Mouse (Mus musculus) lung, adult 2 months (tissue): ENCODE results near the gene Rpl6.

ENCODE experiments used
- CTCF ChIP-seq: fragments of 200-500 bp; IDR thresholded peaks from 2 replicates; pipeline ENCODE4 v1.5.1; 2011; ENCODE audit warnings: mild to moderate bottlenecking, low read length, control low read depth; ENCODE audit not compliant: insufficient read depth
- POLR2A ChIP-seq: fragments of 200-500 bp; IDR thresholded peaks from 2 replicates; pipeline ENCODE4 v1.6.1; 2011; ENCODE audit warnings: low read depth, mild to moderate bottlenecking, control low read depth, low read length, borderline replicate concordance; ENCODE audit errors: extremely low read depth

DNA sequence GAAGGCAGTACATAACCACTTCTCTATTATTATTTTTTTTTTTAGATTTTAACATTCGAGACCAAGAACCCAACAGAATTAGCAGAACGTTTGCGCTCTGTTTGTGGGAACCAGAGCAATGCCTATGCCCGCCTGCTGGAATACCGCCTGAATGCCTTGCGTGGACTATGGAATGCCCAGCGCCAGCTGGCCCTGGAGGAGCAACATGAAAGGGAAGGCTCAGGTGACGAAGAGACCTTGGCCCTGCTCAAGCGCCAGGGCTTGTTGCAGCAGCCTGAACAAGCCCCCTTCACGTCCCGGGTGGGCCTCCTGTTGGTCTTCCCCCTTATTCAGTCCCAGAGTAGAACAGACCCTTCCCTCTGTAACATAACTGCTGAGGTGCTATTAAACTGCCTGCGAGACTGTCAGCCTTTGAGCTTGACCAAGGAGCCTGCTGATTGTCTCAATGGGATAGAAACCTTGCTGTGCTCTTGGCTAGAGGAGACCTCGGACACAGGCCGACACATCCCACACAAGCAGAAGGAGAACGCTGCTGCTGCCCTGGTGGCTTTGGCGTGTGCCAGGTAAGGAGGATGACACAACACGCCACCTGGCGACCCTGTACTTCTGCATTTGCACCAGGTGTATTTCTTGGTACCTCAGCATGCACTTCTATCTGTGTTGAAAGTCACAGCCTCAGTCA, 49.7 kb downstream of the Rpl6 start:
- no peak for TF ChIP-seq CTCF
- no peak for TF ChIP-seq POLR2A
